Mouse (Mus musculus): ENCODE results near the gene Crocc. TPM values are rescaled to one million over a fixed set of nuclear protein-coding genes. Genes with fewer than 3 reads are reported as not detected.

Gene Crocc
- total RNA-seq, 2 experiments from 2014 or later, result 44.5 to 45.2 TPM

- DNase-seq (ENCODE audit: extremely low spot score in 1 of 2, low spot score in 2 of 2), result peak in 1 of 2 experiments; percentile 76
These were observed 54.4 kb downstream of the Crocc start for GRCm38 (mm10) chr4:141005983-141006382.

GRCm38 (mm10) chr4:140996812-140997211 is 63.5 kb downstream of the Crocc start:
- no peak for DNase-seq (ENCODE audit: extremely low spot score in 1 of 2, low spot score in 2 of 2)
- intact Hi-C loops (cut with DNase I), result no loop called here

More at GRCm38 (mm10) chr4:141005983-141006382, 54.4 kb downstream of the Crocc start:
- intact Hi-C loops (cut with DNase I), result no loop called here

DNA sequence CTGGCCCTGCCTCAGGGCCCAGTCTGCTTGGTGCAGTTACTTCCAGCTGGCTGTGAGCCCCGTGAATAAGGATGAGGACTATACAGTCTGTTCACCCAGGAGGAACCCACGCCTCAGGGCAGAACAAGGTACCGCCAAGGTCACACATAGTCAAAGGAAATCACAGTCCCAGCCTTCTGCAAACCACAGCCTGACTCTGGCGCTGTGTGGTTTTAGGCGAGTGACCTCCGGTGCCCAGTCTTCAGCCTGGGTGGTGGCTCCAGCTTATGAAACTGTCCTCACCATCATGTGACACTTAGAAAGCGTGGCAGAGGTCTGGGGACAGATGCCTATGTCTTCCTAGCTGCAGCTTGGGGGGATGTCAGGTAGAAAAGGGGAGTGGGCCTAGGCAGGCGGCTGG is 64.5 kb downstream of the Crocc start:
- intact Hi-C loops (cut with DNase I), result no loop called here
- no peak for DNase-seq (ENCODE audit: extremely low spot score in 1 of 2, low spot score in 2 of 2)

- DNase-seq (ENCODE audit: extremely low spot score in 1 of 2, low spot score in 2 of 2), result no peak
- intact Hi-C loops (cut with DNase I), result no loop called here
These were observed 66.5 kb downstream of the Crocc start for GRCm38 (mm10) chr4:140993846-140994245.

- no peak for DNase-seq (ENCODE audit: extremely low spot score in 1 of 2, low spot score in 2 of 2)
- intact Hi-C loops (cut with DNase I), result no loop called here
These were observed 68.1 kb downstream of the Crocc start for GRCm38 (mm10) chr4:140992215-140992614.

GRCm38 (mm10) chr4:140989447-140989846 is 70.9 kb downstream of the Crocc start:
- DNase-seq (ENCODE audit: extremely low spot score in 1 of 2, low spot score in 2 of 2), result no peak
- intact Hi-C loops (cut with DNase I), result no loop called here

DNA sequence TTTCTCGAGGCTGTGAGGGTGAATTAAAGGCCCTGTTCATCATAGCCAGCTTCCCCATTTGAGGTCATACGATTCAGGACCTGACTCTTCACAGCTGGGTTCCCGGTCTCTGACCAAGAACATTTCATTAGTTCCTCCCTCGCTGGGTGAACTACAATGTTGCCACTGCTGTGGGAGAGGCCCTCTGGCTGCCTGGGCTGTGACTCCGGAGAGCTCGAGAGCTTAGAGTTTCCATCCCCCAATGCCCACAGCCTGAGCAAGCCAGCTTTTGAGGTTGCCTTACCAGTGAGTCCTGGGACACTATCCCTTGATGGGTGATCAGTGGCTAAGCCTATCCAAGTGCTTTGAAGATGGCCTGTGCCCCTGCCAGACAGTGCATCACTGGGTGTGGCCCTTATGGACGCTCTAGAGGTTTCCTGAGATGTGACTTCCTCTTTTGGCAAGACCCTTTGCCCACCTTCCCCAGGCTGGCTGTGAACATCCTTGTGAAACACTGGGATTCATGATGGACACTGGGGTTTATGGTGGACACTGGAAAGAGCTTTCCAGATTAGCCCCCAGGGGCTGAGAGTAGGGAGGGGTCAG is 71.6 kb downstream of the Crocc start:
- DNase-seq (ENCODE audit: extremely low spot score in 1 of 2, low spot score in 2 of 2), result no peak
- intact Hi-C loops (cut with DNase I), result no loop called here

DNA sequence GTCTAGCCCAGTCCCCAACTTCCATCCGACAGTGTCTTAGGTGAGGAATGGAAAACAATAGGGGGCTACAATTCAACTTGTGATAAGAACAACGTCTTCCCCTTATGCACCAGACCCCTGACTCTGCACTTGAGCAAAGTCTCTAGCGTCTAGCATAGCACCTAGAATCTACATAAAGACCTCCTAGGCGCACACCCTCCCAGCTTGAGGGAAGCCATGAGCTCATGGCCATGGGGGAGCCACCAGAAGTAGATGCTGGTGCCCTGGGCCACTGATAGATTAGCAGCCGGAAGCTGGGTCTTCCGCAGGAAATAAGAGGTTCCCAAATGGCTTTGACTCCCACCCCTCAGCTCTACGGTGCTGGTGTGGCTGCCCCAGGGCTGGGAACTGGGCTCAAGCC is 72.9 kb downstream of the Crocc start:
- intact Hi-C loops (cut with DNase I), result no loop called here
- DNase-seq (ENCODE audit: extremely low spot score in 1 of 2, low spot score in 2 of 2), result no peak

DNA sequence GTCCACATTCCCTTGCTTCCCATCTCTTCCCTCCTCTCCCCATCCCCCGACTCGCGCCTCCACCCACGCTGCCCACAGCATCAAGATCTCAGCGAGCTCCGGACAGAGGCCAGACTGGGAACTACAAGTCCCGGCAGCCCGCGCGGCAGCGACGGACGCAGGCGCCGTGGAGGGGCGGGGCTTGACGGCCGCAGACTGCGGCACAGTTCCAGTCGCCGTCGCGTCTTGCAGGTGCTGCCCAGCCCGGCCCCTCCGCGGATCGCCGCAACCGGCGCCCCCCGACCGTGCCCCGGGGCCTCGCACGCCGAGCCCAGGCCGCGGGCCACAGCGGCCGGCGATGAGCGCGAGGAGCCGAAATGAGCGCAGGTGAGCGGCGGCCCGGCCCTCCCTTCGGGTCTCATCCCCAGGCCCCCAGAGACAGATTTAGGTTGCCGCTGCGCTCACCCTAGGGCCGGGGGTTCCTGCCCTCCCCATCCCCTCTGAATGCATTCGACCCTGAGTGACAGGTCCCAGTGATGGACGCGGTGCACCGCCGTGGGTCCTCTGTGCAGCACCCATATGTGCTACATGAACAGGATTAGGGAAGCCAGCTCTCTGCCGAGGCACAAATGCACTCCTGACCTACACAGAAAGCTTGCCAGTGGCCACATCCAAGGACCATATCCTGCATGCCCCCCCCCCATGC is 73.5 kb downstream of the Crocc start, which contains the start of gene Atp13a2:
Atp13a2 (plus strand) TSS at position 163 of the 685 bp plus-strand sequence.
- peak; percentile 90 to 95 for DNase-seq (ENCODE audit: extremely low spot score in 1 of 2, low spot score in 2 of 2)
- intact Hi-C loops (cut with DNase I), result no loop called here

- intact Hi-C loops (cut with DNase I), result no loop called here
- DNase-seq (ENCODE audit: extremely low spot score in 1 of 2, low spot score in 2 of 2), result no peak
These were observed 74.2 kb downstream of the Crocc start for GRCm38 (mm10) chr4:140986024-140986710.

DNA sequence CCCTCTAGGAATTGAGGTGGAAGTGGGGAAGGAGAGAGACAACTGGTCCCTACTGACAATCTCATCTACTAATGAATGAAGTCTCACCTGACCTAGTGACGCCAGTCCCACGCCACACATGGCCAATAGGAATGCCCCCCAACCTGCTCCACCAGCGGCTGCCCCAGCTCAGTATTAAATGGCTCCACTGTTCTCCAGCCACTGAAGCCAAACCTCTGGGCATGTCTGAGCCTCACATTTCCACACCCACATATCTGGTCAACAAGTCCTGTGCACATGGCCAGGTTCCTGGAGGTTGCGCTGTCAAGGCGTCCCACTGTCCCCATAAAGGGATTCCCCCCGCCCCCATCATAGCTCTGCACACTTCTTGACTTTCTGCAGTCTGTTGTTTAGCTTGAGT is 75.8 kb downstream of the Crocc start:
- intact Hi-C loops (cut with DNase I), result no loop called here
- DNase-seq (ENCODE audit: extremely low spot score in 1 of 2, low spot score in 2 of 2), result no peak

GRCm38 (mm10) chr4:140983442-140983841 is 76.9 kb downstream of the Crocc start:
- DNase-seq (ENCODE audit: extremely low spot score in 1 of 2, low spot score in 2 of 2), result peak in 1 of 2 experiments; percentile 79
- intact Hi-C loops (cut with DNase I), result no loop called here

- intact Hi-C loops (cut with DNase I), result no loop called here
These were observed 77.5 kb downstream of the Crocc start for GRCm38 (mm10) chr4:140982808-140983207.

DNA sequence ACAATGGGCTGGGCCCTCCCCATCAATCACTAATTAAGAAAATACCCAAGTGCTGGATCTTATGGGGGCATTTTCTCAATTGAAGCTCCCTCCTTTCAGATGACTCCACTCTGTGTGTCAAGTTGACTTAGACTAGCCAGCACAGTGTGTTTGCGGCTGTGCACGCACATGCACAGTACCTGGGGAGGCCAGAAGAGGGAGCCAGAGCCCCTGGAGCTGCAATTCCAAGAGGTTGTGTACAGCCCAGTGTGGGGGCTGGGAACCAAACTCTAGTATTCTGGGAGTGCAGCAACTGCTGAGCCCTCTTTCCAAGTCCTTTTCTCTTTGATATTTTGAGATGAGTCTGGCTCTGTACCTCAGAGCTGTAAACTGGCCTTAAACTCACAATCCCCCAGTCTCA is 78.7 kb downstream of the Crocc start:
- intact Hi-C loops (cut with DNase I), result no loop called here
- DNase-seq (ENCODE audit: extremely low spot score in 1 of 2, low spot score in 2 of 2), result no peak

More at GRCm38 (mm10) chr4:140982808-140983207, 77.5 kb downstream of the Crocc start:
- no peak for DNase-seq (ENCODE audit: extremely low spot score in 1 of 2, low spot score in 2 of 2)

DNA sequence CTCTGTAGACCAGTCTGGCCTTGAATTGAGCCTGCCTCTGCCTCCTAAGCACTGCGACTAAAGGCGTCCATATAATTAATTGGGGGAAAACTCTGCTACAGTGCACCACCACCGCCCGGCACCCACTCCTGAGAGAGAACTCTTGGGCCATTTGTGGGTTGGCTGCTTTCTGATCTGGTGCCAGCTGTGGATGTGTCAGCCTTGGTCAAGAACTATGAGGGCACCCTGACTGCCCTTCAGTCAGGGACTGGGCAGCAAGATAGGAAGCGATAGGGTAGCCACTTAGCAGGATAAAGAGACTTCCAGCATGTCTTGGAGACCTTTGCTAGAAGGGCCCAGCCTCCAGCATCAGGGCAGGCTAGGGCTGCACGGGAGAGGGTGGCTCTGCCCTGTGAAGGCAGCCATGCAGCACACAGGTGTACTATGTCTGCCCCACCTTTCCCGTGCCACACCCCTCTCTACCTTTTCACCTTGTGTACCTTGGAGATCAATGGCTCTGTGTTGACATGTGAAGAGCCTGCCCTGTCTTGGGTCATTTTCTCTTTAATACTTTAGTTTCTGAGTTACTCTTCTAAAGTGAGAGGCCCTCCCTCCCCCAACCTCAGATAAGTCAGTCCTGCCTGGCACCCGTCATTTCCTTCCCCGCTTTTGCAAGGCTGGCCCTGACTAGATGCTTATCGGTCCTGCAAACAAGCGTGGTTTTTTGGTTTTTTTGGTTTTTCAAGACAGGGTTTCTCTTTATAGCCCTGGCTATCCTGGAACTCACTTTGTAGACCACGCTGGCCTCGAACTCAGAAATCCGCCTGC is 82.3 kb downstream of the Crocc start:
- no peak for DNase-seq (ENCODE audit: extremely low spot score in 1 of 2, low spot score in 2 of 2)
- intact Hi-C loops (cut with DNase I), result no loop called here

DNA sequence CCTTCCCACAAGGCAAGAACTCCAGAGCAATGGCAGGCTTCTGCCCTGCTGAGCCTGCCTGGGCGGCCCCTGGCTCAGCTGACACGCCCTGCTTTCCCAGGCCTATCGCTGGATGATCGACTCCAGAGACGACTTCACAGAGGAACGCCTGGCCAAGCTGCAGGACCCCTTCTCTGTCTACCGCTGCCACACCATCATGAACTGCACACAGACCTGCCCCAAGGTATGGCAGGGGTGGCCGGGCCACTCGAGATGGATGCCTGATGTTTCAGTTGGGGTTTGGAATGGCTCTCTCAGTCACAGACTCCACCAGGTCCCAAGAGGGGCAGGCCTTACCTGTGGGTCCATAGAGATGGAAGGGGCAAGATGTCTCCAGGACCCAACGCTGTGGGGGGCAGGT is 83.1 kb downstream of the Crocc start:
- DNase-seq (ENCODE audit: extremely low spot score in 1 of 2, low spot score in 2 of 2), result no peak
- intact Hi-C loops (cut with DNase I), result no loop called here

- DNase-seq (ENCODE audit: extremely low spot score in 1 of 2, low spot score in 2 of 2), result no peak
- intact Hi-C loops (cut with DNase I), result no loop called here
These were observed 85.0 kb downstream of the Crocc start for GRCm38 (mm10) chr4:140975356-140975755.

DNA sequence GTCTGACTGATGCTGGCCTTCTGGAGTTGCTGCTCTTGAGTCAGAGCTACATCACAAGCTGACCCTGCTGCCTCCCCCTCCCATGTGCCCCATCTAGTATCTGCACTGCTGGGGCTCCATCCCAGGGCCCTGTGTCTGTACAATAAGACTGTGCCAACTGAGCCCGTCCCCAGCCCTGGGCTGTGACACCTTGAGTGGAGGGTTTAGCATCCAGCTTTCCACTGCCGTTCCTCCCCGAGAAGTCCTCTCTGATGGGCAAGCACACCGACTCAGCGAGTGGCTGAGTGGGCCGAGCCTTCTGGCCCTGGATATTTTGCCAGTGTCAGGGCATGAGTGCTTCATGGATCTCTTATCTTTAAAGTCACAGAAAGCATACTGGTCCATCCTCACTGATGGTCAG is 85.9 kb downstream of the Crocc start:
- intact Hi-C loops (cut with DNase I), result no loop called here
- DNase-seq (ENCODE audit: extremely low spot score in 1 of 2, low spot score in 2 of 2), result peak in 1 of 2 experiments; percentile 25

GRCm38 (mm10) chr4:140971691-140972090 is 88.7 kb downstream of the Crocc start:
- DNase-seq (ENCODE audit: extremely low spot score in 1 of 2, low spot score in 2 of 2), result no peak
- intact Hi-C loops (cut with DNase I), result no loop called here
